Mouse (Mus musculus) cortical plate, adult 2 months (tissue): ENCODE results near the gene Prnp.
A peak's percentile ranks its signal among the peaks of the same experiment; 100 is the strongest.

Experiments used
- CTCF ChIP-seq: fragments of 200-500 bp; IDR thresholded peaks from 2 replicates; pipeline ENCODE4 v1.5.1; 2011; ENCODE audit warnings: mild to moderate bottlenecking, control low read depth, low read length; ENCODE audit not compliant: insufficient read depth; ENCODE audit errors: extremely low read depth
- POLR2A ChIP-seq: fragments of 200-500 bp; IDR thresholded peaks from 2 replicates; pipeline ENCODE4 v1.6.1; 2011; ENCODE audit warnings: mild to moderate bottlenecking, low read length, control low read depth; ENCODE audit not compliant: insufficient read depth; ENCODE audit errors: extremely low read depth

- TF ChIP-seq POLR2A (no peak), CTCF (peak; percentile 85)
These were observed 29.8 kb downstream of the Prnp start for GRCm38 (mm10) chr2:131939404-131940111.
